Mouse (Mus musculus) c-Kit-positive CD71-positive TER-119-positive erythroid progenitor cells, embryonic 14.5 days (primary cell): Measurements from ENCODE around the gene Uhrf1bp1.
A peak's percentile ranks its signal among the peaks of the same experiment; 100 is the strongest.

ENCODE experiments used
- DNase-seq: peaks from one replicate; pipeline ENCODE4 v3.0.0-alpha.2; 2013; ENCODE audit warnings: low spot score

The Uhrf1bp1 gene

DNA sequence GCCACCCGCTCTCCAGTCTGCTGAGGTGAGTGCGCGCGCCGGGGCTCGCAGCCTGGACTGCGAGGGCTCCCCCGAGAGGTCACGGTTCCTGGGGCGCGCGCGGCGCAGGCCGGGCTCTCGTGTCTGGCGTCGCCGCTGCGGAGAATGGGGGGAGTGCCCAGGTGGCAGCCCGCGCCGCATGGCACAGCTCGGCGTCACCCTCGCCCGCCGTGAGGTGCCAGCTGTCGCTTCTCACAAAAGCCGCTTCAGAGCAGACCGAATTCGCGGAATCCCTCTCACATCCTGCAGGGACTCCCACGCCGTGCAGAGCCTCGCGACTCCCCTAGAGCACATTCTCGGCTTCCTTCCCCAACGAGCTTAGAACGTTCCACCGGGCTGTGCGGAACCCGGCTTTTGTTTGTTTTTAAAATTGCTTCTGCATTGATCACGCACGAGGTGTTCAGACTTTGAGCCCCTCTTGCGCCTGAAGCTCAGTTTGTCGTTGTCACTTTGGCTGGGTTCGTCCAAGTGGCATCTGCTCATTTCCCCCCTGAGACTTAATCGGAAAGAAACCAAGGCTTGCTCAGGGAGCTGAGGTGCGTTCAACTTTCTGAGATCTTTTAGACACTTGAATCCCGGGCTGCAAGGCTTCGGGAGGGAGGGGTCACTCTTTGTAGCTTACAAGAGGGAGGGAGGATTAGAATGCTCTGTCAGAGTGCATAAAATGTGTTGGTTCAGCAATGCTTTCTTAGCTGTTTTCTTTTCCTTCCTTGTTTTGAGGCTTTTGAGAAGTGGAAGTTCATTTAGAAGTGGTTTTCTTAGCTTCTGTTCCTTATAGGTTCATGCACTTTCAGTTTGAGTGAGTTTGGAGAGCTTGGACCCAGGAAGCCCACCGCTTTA, 53.6 kb downstream of the Uhrf1bp1 start, which contains the start of gene Taf11:
Gene Taf11 (minus strand): TSS at position 223 of the 879 bp plus-strand sequence.
- peak; percentile 20 for DNase-seq

GRCm38 (mm10) chr17:27911371-27911770, 55.1 kb downstream of the Uhrf1bp1 start:
- DNase-seq: no peak

- DNase-seq: no peak
These were observed 58.5 kb downstream of the Uhrf1bp1 start for GRCm38 (mm10) chr17:27914742-27915141.

DNA sequence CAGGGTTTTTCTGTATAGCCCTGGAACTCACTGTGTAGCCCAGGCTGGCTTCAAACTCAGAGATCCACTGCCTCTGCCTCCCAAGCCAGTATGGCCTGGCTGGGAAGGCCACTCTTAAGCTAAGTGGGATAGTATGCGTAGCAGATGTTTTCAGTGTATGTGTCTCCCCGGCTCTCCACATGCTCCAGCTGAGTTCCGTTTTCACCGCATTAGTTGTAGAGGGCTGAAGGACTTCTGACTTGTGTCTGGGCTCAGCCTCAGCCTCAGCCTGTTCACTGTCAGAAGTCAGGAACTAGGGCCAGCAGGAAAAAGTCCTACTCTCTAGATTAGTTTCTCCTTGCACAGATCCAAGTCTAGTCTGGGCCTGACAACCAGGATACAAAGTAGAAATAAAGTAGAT, 60.1 kb downstream of the Uhrf1bp1 start:
- no peak for DNase-seq

- no peak for DNase-seq
These were observed 64.4 kb downstream of the Uhrf1bp1 start for GRCm38 (mm10) chr17:27920676-27921075.

- DNase-seq: no peak
These were observed 66.0 kb downstream of the Uhrf1bp1 start for GRCm38 (mm10) chr17:27922174-27922712.

GRCm38 (mm10) chr17:27925054-27925453, 68.8 kb downstream of the Uhrf1bp1 start:
- no peak for DNase-seq

- no peak for DNase-seq
These were observed 69.3 kb downstream of the Uhrf1bp1 start for GRCm38 (mm10) chr17:27925504-27925903.

DNA sequence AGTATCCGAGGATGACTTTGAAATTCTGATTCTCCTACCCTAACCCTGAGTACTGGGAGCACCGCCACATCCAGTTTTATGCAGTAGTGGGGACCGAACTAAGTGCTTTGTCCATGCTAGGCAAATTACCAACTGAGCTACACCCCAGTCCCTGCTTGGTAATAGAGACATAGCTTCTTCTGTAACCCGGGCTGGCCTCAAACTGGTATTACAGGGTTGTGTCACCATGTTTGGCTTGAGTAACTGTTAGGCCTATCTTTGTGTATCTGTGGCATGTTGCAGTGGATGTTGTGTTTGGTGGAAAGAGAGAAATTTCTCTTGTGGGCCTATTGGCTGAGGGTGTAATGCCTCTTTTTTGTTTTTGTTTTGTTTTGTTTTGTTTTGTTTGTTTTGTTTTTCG, 74.0 kb downstream of the Uhrf1bp1 start:
- no peak for DNase-seq

DNA sequence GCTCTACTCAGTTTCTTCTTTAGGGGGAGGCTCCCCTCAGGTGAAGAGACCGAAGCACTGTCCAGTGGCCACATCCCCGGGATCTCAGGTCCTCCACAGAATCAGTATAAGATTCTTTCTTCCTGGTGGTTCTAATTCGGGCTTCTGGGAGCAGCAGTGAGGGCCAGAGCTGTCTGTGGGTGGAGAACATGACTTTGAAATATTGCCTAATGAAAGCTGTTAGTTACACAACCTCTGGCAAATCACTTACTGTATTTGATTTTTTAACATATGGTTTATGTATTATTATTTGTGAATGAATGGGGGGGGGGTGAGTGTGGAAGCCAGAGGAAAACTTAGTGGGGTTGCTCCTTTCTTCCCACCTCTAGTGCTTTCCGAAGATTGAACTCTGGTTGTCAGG, 75.6 kb downstream of the Uhrf1bp1 start:
- no peak for DNase-seq

GRCm38 (mm10) chr17:27934136-27934910, 78.1 kb downstream of the Uhrf1bp1 start:
- DNase-seq: no peak

- DNase-seq: no peak
These were observed 78.8 kb downstream of the Uhrf1bp1 start for GRCm38 (mm10) chr17:27935091-27935490.

DNA sequence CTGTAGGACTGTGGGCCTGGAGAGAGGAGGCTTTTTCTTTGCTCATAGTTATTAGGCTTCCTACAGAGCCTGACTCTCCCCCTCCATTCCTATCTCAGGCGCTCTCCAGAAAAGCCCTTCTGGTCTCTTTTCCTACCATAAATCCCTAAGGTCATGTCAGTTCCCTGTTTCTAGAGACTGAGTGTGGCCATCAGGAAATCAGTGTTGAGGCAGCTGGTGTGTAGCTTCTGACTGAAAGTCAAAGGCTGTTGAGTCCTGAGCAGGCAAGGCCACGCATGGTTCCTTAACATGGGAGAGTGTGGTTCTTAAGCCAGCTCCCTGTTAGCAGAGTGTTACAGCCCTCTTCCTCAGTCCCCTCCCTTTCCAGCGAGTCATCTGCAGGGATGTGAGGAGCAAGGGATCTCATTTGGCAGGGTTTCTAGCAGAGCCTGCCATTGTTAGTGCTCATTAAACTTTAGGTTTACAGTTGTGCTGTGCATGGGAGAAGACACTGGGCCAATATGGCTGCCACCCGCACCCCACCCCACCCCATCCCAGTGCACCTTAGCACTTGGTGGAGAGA, 80.9 kb downstream of the Uhrf1bp1 start:
- no peak for DNase-seq

DNA sequence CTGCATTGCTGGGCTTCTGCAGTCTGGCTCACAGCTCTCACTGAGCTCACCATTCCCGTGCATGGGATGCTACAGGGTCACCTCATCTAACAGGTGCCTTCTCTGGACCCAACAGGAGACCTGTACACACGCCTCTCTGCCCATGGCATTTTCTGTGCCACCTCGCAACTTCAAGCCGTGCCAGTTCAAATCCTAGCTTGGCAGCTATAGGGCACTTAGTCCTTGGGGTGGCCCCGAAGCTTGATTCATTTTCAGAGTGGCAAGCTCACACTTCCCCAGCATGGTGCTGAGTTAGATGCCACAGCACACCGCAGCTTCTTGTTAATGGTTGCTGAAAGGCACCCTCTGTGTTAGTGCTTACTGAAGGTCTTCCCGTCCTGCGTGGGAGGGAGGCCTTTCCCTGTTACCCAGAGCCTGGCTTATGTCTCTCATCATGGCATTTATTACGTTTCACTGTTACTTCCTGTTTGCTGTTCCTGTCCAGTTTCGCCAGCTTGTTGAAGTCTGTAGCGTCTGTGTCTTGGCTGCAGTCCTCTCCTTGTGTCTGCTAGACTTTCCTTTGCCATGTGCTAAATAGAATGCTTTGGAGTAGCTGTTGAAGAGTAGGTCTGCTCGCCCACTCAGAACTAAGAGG, 82.0 kb downstream of the Uhrf1bp1 start:
- DNase-seq: no peak

DNA sequence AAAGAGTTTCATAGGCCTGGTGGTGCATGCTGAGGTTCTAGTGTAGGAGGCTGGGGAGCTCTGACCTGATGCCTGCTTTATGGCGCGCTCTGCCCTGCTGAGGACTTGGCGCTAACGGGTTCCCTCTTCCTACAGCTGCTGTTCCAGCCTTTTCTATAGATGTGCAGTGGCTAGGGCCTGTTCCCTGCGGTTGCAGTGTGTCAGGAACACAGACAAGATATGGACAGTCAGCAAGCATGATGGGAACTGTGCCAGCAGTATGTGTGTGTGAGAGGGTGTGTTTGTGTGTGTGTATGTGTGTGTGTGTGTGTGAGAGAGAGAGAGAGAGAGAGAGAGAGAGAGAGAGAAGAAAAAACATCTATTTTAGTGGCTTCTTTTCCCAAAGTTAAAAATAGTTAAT, 82.8 kb downstream of the Uhrf1bp1 start:
- no peak for DNase-seq

DNA sequence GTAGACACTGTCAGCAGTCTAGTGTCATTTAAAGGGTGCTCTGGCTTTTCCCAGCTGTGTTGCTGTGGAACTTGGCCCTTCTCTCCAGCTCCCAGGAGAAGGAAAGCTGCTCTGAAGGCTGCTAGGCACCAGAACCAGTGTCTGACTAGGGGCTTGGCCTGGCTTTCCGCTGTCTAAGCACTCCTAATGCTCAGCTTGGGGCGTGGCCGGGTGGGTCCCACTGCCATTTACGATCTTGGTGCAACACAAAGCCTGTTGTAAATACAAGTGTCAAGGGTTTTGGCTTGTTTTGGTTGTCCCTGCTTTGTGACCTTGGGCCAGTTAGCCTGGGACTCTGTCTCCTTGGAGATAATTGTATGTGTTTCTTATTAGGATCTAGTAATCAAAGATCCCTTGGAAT, 84.1 kb downstream of the Uhrf1bp1 start:
- no peak for DNase-seq

GRCm38 (mm10) chr17:27941178-27941577, 84.9 kb downstream of the Uhrf1bp1 start:
- DNase-seq: no peak

GRCm38 (mm10) chr17:27941698-27942097, 85.5 kb downstream of the Uhrf1bp1 start:
- no peak for DNase-seq

DNA sequence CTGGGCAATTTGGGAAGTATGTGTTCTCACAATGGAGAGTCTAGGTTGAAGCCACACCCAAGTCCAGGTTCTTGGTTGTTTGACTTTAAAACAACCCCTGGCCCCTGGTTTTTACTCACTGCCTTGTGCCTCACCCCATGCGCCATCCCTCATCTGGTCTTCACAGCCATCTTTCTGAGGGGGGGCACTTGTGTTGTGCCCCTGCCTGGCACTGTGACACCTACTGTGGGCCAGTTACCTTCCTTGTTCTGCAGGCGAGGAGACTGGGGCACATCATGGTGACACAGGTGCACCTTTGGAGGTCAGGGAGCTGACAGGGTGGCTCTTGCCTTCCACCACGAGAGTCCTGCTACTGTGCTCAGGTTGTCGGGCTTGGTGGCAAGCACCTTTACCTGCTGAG, 85.9 kb downstream of the Uhrf1bp1 start:
- no peak for DNase-seq

- no peak for DNase-seq
These were observed 89.4 kb downstream of the Uhrf1bp1 start for GRCm38 (mm10) chr17:27945546-27946216.

- DNase-seq: no peak
These were observed 90.1 kb downstream of the Uhrf1bp1 start for GRCm38 (mm10) chr17:27946371-27946770.
